Mouse (Mus musculus): ENCODE measurements at regions not wholly inside any gene's neighbourhood (a gene's known extent, or its start where the extent isn't known, plus 50 kb on each side); places are given as distances from the start of the nearest gene placed in this dataset.

- TF ChIP-seq CTCF (IDR thresholded peaks at IDR 0.05 in 2 of 3, conservative IDR thresholded peaks at IDR 0.05 in 1 of 3; ENCODE audit: control insufficient read depth in 1 of 3, insufficient read depth in 1 of 3, low read depth in 2 of 3, low read length in 3 of 3, poor library complexity in 1 of 3, severe bottlenecking in 1 of 3) = no peak
- TF ChIP-seq POLR2A (IDR thresholded peaks at IDR 0.05; ENCODE audit: control insufficient read depth in 1 of 2, insufficient read depth in 1 of 2, low read depth in 1 of 2, low read length in 2 of 2, poor library complexity in 1 of 2) = no peak
- TF ChIP-seq USF1 (IDR thresholded peaks at IDR 0.05; ENCODE audit: low read depth, low read length) = no peak
- TF ChIP-seq E2F4 (IDR thresholded peaks at IDR 0.05; ENCODE audit: borderline replicate concordance, low read depth, low read length) = no peak
- no peak for TF ChIP-seq BHLHE40 (IDR thresholded peaks at IDR 0.05; ENCODE audit: borderline replicate concordance, low read depth, low read length)
- TF ChIP-seq NRF1 (IDR thresholded peaks at IDR 0.05; ENCODE audit: insufficient read depth, low read depth, low read length, poor library complexity, severe bottlenecking) = no peak
- no peak for TF ChIP-seq JUND (IDR thresholded peaks at IDR 0.05; ENCODE audit: low read depth, low read length)
Observed at GRCm38 (mm10) chr14:61834291-61834936, 227.2 kb downstream of the Kcnrg start.

All from MEL (cell line).